Mouse (Mus musculus) liver, embryonic 12.5 days (tissue): ENCODE measurements around the gene Nfatc4. TPM values are rescaled to one million over a fixed set of nuclear protein-coding genes. Genes with fewer than 3 reads are reported as not detected.
A peak's percentile ranks its signal among the peaks of the same experiment; 100 is the strongest.

Experiments used
- ATAC-seq: fragments of 200-750 bp; cut with Nextera tagmentation; 2 replicates; pipeline ENCODE4 v1.8.0; 2017; ENCODE audit warnings: moderate number of reproducible peaks, mild to moderate bottlenecking, moderate library complexity
- H3K27ac ChIP-seq: fragments of 300-500 bp; sonication (generic); 2 replicates; pipeline ENCODE4 v1.5.1; 2016; ENCODE audit warnings: mild to moderate bottlenecking
- H3K27me3 ChIP-seq: fragments of 300-500 bp; sonication (generic); replicated peaks from 2 replicates; pipeline ENCODE4 v1.6.1; 2016; ENCODE audit warnings: mild to moderate bottlenecking, moderate library complexity
- H3K36me3 ChIP-seq: fragments of 300-500 bp; sonication (generic); 2 replicates; pipeline ENCODE4 v1.6.1; 2016; ENCODE audit warnings: mild to moderate bottlenecking, moderate library complexity
- H3K4me1 ChIP-seq: fragments of 300-500 bp; sonication (generic); 2 replicates; pipeline ENCODE4 v1.6.1; 2016
- H3K4me2 ChIP-seq: fragments of 300-500 bp; sonication (generic); 2 replicates; pipeline ENCODE4 v1.6.1; 2016; ENCODE audit warnings: mild to moderate bottlenecking, moderate library complexity
- H3K4me3 ChIP-seq: fragments of 300-500 bp; sonication (generic); 2 replicates; pipeline ENCODE4 v1.5.1; 2016; ENCODE audit warnings: mild to moderate bottlenecking, moderate library complexity
- H3K9ac ChIP-seq: fragments of 300-500 bp; sonication (generic); 2 replicates; pipeline ENCODE4 v1.6.1; 2016; ENCODE audit warnings: mild to moderate bottlenecking, moderate library complexity
- H3K9me3 ChIP-seq: fragments of 300-500 bp; sonication (generic); replicated peaks from 2 replicates; pipeline ENCODE4 v1.6.1; 2016; ENCODE audit warnings: mild to moderate bottlenecking, moderate library complexity
- WGBS: fragments of 180-500 bp; shearing (Covaris S2); methylation state at CpG from one replicate; pipeline ENCODE4 v1.1.7; 2016; ENCODE audit not compliant: insufficient replicate concordance; 5-methylcytosine and 5-hydroxymethylcytosine counted together
- polyA plus RNA-seq: library from polyadenylated mRNA; unstranded; fragments of >200 nt; fragmentation: Nextera tagmentation; extraction: Ambion mirVana; gene quantifications from 2 replicates; pipeline ENCODE4 v1.2.1, GENCODE M21; 2016

Gene Nfatc4
- 3.3 and 5.3 TPM in 2 replicates for polyA plus RNA-seq

DNA sequence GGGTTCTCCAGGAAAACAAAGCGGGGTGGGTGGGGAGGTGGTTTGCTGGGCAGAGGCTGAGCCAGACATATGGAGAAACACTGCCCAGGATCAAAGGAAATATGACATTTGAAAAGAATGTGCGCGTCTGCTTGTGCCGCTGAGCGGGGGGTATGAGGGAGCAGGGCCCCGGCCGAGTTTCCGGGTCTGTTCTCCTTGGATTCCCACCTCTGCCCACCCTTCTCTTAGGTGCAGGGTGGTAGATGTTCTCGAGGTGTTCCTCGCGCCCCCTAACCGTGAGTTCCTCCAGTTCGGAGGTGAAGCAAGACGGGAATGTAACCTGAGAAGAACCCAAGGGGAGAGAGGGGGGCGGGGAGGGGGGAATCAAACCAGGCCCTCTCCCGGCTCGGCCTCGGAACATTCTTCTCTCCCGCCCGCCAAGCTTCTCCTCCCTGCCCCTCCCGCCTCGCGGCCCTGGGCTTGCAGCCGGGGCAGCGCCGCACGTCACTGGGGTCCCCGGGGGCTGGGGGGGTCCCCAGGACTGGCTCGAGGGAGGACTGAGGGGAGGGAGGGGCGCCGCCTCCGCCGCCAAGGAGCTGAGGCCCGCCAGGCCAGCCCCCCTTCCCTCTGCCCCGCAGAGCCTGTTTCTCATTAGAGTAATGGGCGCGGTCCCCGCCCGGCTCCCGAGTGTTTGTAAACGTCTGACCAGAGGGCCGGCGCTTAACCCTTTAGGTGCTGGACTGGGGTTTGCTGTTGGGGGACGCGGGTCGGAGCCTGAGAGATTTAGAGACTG is at the start of gene Nfatc4:
TSS of gene Nfatc4 (plus strand) at position 154 of the 772 bp plus-strand sequence.
- no peaks in the 10 kb centered on the region for H3K36me3 ChIP-seq
- ATAC-seq: peak; percentile 50
- H3K9me3 ChIP-seq: no peaks in the 10 kb centered on the region
- WGBS: under 1% methylated on average over 43 of the region's 46 CpGs
- peak within 1 kb of the TSS; percentile 54 for H3K4me3 ChIP-seq
- peaks cover 59% of the 10 kb centered on the region for H3K27me3 ChIP-seq
- peak within 1 kb of the TSS; percentile 53 for H3K27ac ChIP-seq
- peak within 1 kb of the TSS; percentile 61 for H3K9ac ChIP-seq
- H3K4me1 ChIP-seq: peaks cover 45% of the 10 kb centered on the region
- peak within 1 kb of the TSS; percentile 82 for H3K4me2 ChIP-seq

- H3K9me3 ChIP-seq: no peaks in the 10 kb centered on the region
- H3K9ac ChIP-seq: no peak overlapping the region
- 51% methylated on average over 7 of the region's 7 CpGs for WGBS
- no peak overlapping the region for H3K4me2 ChIP-seq
- no peak overlapping the region for H3K27ac ChIP-seq
- H3K27me3 ChIP-seq: peaks cover 53% of the 10 kb centered on the region
- H3K4me1 ChIP-seq: peaks cover 30% of the 10 kb centered on the region
- no peaks in the 10 kb centered on the region for H3K36me3 ChIP-seq
- H3K4me3 ChIP-seq: no peak overlapping the region
- no peak for ATAC-seq
Measured at GRCm38 (mm10) chr14:55776711-55777110, 46.2 kb upstream of the Nfatc4 start.

DNA sequence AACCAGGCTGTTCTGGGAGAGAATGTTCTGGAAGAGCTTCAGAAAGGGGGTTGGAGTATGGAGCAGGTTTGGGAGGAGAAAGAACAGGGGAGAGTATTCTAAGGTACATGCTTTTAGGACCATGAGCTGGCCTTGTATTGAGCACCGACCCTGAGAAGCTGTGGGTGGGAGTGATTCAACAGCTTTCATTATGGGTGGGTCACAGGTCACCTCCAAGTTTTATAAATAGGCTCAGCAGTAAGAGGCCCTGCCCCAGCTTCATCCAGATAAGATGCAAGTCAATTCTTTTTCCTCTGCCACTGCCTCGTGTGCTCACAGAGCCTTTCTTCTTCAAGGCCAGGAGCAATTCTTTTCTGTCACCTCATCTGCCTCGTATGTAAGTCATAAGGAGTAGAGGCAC is 45.8 kb upstream of the Nfatc4 start:
- H3K9ac ChIP-seq: no peak overlapping the region
- no peak overlapping the region for H3K27ac ChIP-seq
- H3K36me3 ChIP-seq: no peaks in the 10 kb centered on the region
- H3K27me3 ChIP-seq: peaks cover 53% of the 10 kb centered on the region
- no peak overlapping the region for H3K4me3 ChIP-seq
- H3K9me3 ChIP-seq: no peaks in the 10 kb centered on the region
- WGBS: 15% methylated on average over 3 of the region's 3 CpGs
- peaks cover 33% of the 10 kb centered on the region for H3K4me1 ChIP-seq
- no peak overlapping the region for H3K4me2 ChIP-seq
- no peak for ATAC-seq

- no peak overlapping the region for H3K4me2 ChIP-seq
- WGBS: 72% methylated on average over 11 of the region's 11 CpGs
- peaks cover 33% of the 10 kb centered on the region for H3K4me1 ChIP-seq
- no peak for ATAC-seq
- H3K4me3 ChIP-seq: no peak overlapping the region
- H3K27me3 ChIP-seq: peaks cover 53% of the 10 kb centered on the region
- H3K9me3 ChIP-seq: no peaks in the 10 kb centered on the region
- no peak overlapping the region for H3K9ac ChIP-seq
- H3K27ac ChIP-seq: no peak overlapping the region
- H3K36me3 ChIP-seq: no peaks in the 10 kb centered on the region
Measured at GRCm38 (mm10) chr14:55777806-55778205, 45.1 kb upstream of the Nfatc4 start.

DNA sequence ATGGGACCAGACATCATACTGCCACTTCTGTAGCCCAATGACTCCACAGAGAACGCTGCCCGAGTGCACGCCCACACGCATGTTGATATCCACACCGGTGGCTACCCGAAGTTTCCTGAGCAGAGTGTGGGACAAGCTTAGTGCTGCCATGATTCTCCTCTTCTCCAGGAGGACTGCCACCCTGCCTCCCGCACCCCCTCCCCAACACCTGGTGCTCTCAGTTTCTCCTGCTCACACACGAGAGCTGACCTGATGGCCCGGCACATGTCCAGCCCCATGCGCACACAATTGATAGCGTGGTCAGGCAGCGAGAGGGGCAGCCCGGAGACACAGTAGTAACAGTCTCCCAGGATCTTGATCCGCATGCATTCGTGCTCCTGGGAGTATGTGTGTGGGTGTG is 44.3 kb upstream of the Nfatc4 start:
- Histone ChIP-seq H3K27ac (no peak overlapping the region), H3K9ac (no peak overlapping the region), H3K9me3 (no peaks in the 10 kb centered on the region), H3K4me1 (peaks cover 38% of the 10 kb centered on the region), H3K4me3 (no peak overlapping the region), H3K36me3 (no peaks in the 10 kb centered on the region), H3K4me2 (no peak overlapping the region), H3K27me3 (peaks cover 56% of the 10 kb centered on the region)
- ATAC-seq: no peak
- WGBS: 79% methylated on average over 15 of the region's 15 CpGs

DNA sequence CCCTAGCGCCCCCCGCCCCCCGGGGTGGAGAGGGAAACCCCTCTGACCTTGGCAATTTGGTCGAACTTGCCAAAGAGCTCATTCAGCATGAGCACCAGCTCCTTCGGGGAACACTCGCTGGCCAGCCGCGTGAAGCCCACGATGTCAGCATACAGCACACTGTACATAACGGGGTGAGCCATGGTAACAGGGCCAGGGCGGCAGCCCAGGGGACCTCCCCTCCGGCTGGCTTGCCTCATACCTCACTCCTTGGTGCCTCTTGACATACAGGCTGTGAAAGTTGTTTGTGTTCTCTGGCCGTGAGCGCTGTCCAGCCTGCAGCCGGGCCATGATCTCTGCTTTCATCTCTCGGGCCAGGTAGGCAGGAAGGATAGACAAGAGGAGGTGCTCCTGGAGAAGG is 43.3 kb upstream of the Nfatc4 start:
- 66% methylated on average over 16 of the region's 16 CpGs for WGBS
- H3K27me3 ChIP-seq: peaks cover 56% of the 10 kb centered on the region
- H3K27ac ChIP-seq: no peak overlapping the region
- H3K4me1 ChIP-seq: peaks cover 43% of the 10 kb centered on the region
- H3K9me3 ChIP-seq: no peaks in the 10 kb centered on the region
- no peak overlapping the region for H3K9ac ChIP-seq
- no peak overlapping the region for H3K4me3 ChIP-seq
- H3K4me2 ChIP-seq: no peak overlapping the region
- no peaks in the 10 kb centered on the region for H3K36me3 ChIP-seq
- no peak for ATAC-seq

GRCm38 (mm10) chr14:55780736-55781135 is 42.2 kb upstream of the Nfatc4 start:
- peaks cover 4% of the 10 kb centered on the region; the same call in 1 of the 2 replicates for H3K36me3 ChIP-seq
- no peak overlapping the region for H3K4me2 ChIP-seq
- H3K27ac ChIP-seq: no peak overlapping the region
- H3K4me1 ChIP-seq: peaks cover 43% of the 10 kb centered on the region
- no peak for ATAC-seq
- H3K4me3 ChIP-seq: no peak overlapping the region
- H3K9me3 ChIP-seq: no peaks in the 10 kb centered on the region
- H3K27me3 ChIP-seq: peaks cover 59% of the 10 kb centered on the region
- 68% methylated on average over 11 of the region's 11 CpGs for WGBS
- H3K9ac ChIP-seq: no peak overlapping the region

- peak; percentile 64 for ATAC-seq
Measured at GRCm38 (mm10) chr14:55781310-55781709, 41.6 kb upstream of the Nfatc4 start.

GRCm38 (mm10) chr14:55782361-55782960 is 40.5 kb upstream of the Nfatc4 start:
- Histone ChIP-seq H3K4me2 (peak overlapping the region; percentile 44; the same call in 1 of the 2 replicates), H3K9me3 (no peaks in the 10 kb centered on the region), H3K9ac (no peak overlapping the region), H3K27ac (no peak overlapping the region), H3K4me3 (no peak overlapping the region), H3K4me1 (peaks cover 32% of the 10 kb centered on the region), H3K36me3 (peaks cover 8% of the 10 kb centered on the region; the same call in 1 of the 2 replicates), H3K27me3 (peaks cover 75% of the 10 kb centered on the region)
- ATAC-seq: no peak
- 54% methylated on average over 9 of the region's 9 CpGs for WGBS

More at GRCm38 (mm10) chr14:55781310-55781709, 41.6 kb upstream of the Nfatc4 start:
- 16% methylated on average over 14 of the region's 14 CpGs for WGBS
- Histone ChIP-seq H3K27ac (no peak overlapping the region), H3K4me1 (peaks cover 43% of the 10 kb centered on the region), H3K9ac (no peak overlapping the region), H3K4me2 (peak overlapping the region; percentile 30), H3K27me3 (peaks cover 63% of the 10 kb centered on the region), H3K36me3 (peaks cover 8% of the 10 kb centered on the region; the same call in 1 of the 2 replicates), H3K9me3 (no peaks in the 10 kb centered on the region), H3K4me3 (no peak overlapping the region)

GRCm38 (mm10) chr14:55783171-55783957 is 39.6 kb upstream of the Nfatc4 start:
- peak overlapping the region; percentile 44 for H3K4me2 ChIP-seq
- ATAC-seq: no peak
- WGBS: 6% methylated on average over 31 of the region's 31 CpGs
- H3K36me3 ChIP-seq: peaks cover 8% of the 10 kb centered on the region; the same call in 1 of the 2 replicates
- H3K27ac ChIP-seq: no peak overlapping the region
- H3K4me3 ChIP-seq: peak overlapping the region; percentile 31
- H3K4me1 ChIP-seq: peaks cover 37% of the 10 kb centered on the region
- H3K9me3 ChIP-seq: no peaks in the 10 kb centered on the region
- H3K27me3 ChIP-seq: peaks cover 83% of the 10 kb centered on the region
- H3K9ac ChIP-seq: no peak overlapping the region

DNA sequence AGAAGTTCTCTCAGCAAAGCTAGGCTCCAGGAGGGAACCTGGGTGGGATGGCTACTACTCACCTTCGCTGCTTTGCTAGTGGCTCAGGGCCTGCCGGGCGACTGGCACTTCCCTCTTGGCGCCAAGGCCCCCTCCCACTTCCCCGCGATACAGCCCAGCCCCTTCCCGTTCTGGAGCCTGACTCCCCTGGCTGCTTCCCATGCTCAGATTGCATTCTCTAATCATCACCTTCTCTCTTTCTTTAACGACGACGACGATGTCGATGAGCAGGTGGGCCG is 39.0 kb upstream of the Nfatc4 start, which contains the start of gene Adcy4:
TSS of gene Adcy4 (minus strand) at position 138 of the 278 bp plus-strand sequence.
- ATAC-seq: no peak
- Histone ChIP-seq H3K27me3 (peaks cover 78% of the 10 kb centered on the region), H3K4me1 (peaks cover 43% of the 10 kb centered on the region), H3K9ac (no peak within 1 kb of the TSS), H3K9me3 (no peaks in the 10 kb centered on the region), H3K27ac (no peak within 1 kb of the TSS), H3K4me3 (peak within 1 kb of the TSS; percentile 31), H3K36me3 (peaks cover 8% of the 10 kb centered on the region; the same call in 1 of the 2 replicates), H3K4me2 (peak within 1 kb of the TSS; percentile 44)
- WGBS: 9% methylated on average over 13 of the region's 13 CpGs

DNA sequence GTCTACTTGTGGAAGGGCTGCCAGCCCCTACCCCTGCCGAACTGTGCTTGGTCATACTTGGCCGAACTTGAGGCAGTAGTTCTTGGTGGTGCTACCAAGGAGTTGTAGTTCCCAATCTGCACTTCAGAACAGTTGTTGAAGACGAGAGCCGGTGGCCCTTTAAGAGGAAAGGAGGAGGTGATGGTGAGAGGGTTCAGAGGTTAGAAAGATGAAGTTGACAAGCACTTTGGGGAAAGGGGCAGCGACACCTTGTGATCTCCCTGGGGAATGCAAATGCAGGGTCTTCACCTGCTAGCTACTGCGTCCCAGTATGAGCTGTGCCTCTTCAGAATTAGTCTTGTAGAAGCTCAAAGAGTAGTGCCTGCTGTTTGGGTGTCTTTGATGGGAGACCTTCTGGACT is 37.7 kb upstream of the Nfatc4 start:
- Histone ChIP-seq H3K4me1 (peaks cover 45% of the 10 kb centered on the region), H3K27me3 (peaks cover 77% of the 10 kb centered on the region), H3K9me3 (no peaks in the 10 kb centered on the region), H3K36me3 (peaks cover 8% of the 10 kb centered on the region; the same call in 1 of the 2 replicates), H3K9ac (no peak overlapping the region), H3K4me3 (no peak overlapping the region), H3K4me2 (no peak overlapping the region), H3K27ac (no peak overlapping the region)
- WGBS: 44% methylated on average over 6 of the region's 6 CpGs
- no peak for ATAC-seq
